Mouse (Mus musculus): ENCODE data around the gene Prkch. TPM values are rescaled to one million over a fixed set of nuclear protein-coding genes. Genes with fewer than 3 reads are reported as not detected.

Prkch gene
- total RNA-seq, 2 experiments from 2014 or later: 4.8 to 5.6 TPM

- no peak for DNase-seq (ENCODE audit: low spot score in 2 of 2)
These were observed 204.3 kb downstream of the Prkch start for GRCm38 (mm10) chr12:73788850-73789249.

GRCm38 (mm10) chr12:73790571-73791108, 206.0 kb downstream of the Prkch start:
- no peak for DNase-seq (ENCODE audit: low spot score in 2 of 2)

GRCm38 (mm10) chr12:73793216-73793615, 208.6 kb downstream of the Prkch start:
- no peak for DNase-seq (ENCODE audit: low spot score in 2 of 2)

- DNase-seq (ENCODE audit: low spot score in 2 of 2): no peak
These were observed 209.1 kb downstream of the Prkch start for GRCm38 (mm10) chr12:73793744-73794143.

GRCm38 (mm10) chr12:73794151-73794883, 209.7 kb downstream of the Prkch start:
- peak; percentile 54 to 75 for DNase-seq (ENCODE audit: low spot score in 2 of 2)

GRCm38 (mm10) chr12:73799671-73800070, 215.1 kb downstream of the Prkch start:
- DNase-seq (ENCODE audit: low spot score in 2 of 2): no peak

GRCm38 (mm10) chr12:73800886-73801285, 216.3 kb downstream of the Prkch start:
- DNase-seq (ENCODE audit: low spot score in 2 of 2): no peak

- DNase-seq (ENCODE audit: low spot score in 2 of 2): no peak
These were observed 217.2 kb downstream of the Prkch start for GRCm38 (mm10) chr12:73801845-73802244.

- DNase-seq (ENCODE audit: low spot score in 2 of 2): no peak
These were observed 217.9 kb downstream of the Prkch start for GRCm38 (mm10) chr12:73802379-73803057.

GRCm38 (mm10) chr12:73803946-73804345, 219.3 kb downstream of the Prkch start:
- no peak for DNase-seq (ENCODE audit: low spot score in 2 of 2)

- DNase-seq (ENCODE audit: low spot score in 2 of 2): no peak
These were observed 220.9 kb downstream of the Prkch start for GRCm38 (mm10) chr12:73805541-73805940.

- DNase-seq (ENCODE audit: low spot score in 2 of 2): no peak
These were observed 221.4 kb downstream of the Prkch start for GRCm38 (mm10) chr12:73806003-73806402.

- DNase-seq (ENCODE audit: low spot score in 2 of 2): no peak
These were observed 222.6 kb downstream of the Prkch start for GRCm38 (mm10) chr12:73807228-73807627.

- DNase-seq (ENCODE audit: low spot score in 2 of 2): peak; percentile 31 to 40
These were observed 225.6 kb downstream of the Prkch start for GRCm38 (mm10) chr12:73810041-73810795.

- DNase-seq (ENCODE audit: low spot score in 2 of 2): no peak
These were observed 226.3 kb downstream of the Prkch start for GRCm38 (mm10) chr12:73810903-73811302.

GRCm38 (mm10) chr12:73812198-73812597, 227.6 kb downstream of the Prkch start:
- DNase-seq (ENCODE audit: low spot score in 2 of 2): no peak

- DNase-seq (ENCODE audit: low spot score in 2 of 2): no peak
These were observed 228.7 kb downstream of the Prkch start for GRCm38 (mm10) chr12:73813016-73813900.

GRCm38 (mm10) chr12:73814056-73814735, 229.6 kb downstream of the Prkch start:
- DNase-seq (ENCODE audit: low spot score in 2 of 2): no peak

- DNase-seq (ENCODE audit: low spot score in 2 of 2): no peak
These were observed 230.3 kb downstream of the Prkch start for GRCm38 (mm10) chr12:73814897-73815296.

- DNase-seq (ENCODE audit: low spot score in 2 of 2): no peak
These were observed 230.9 kb downstream of the Prkch start for GRCm38 (mm10) chr12:73815463-73815862.

Measured in left cerebral cortex, adult 18-20 months (tissue).